Mouse (Mus musculus): Measurements from ENCODE around the gene Vmn2r1. TPM values are rescaled to one million over a fixed set of nuclear protein-coding genes. Genes with fewer than 3 reads are reported as not detected.

Vmn2r1 gene
- 0.08 and 0.23 TPM in 2 replicates for polyA plus RNA-seq (2015; fragmentation: Nextera tagmentation; extraction: Ambion mirVana)

DNA sequence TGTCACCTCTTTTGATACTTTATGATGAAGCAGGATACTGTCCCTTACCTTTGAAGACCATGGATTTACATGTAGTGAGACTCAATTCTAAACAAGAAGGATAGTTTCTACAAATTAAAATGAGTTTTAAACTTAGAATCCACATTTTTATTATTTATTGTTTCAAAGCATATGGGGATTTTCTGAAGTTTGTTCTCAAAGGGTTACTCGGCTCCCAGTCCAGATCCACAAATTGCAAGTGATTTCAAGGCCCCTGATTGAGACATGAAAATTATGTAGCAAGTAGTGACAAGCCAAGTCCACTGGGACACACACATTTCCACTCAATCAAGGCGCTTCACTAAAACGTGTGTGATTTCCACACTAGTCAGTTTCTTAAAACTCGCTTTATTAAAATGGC, at the start of gene Vmn2r1:
Gene Vmn2r1, plus strand, starts transcription at position 301 of the 400 bp plus-strand sequence.

DNA sequence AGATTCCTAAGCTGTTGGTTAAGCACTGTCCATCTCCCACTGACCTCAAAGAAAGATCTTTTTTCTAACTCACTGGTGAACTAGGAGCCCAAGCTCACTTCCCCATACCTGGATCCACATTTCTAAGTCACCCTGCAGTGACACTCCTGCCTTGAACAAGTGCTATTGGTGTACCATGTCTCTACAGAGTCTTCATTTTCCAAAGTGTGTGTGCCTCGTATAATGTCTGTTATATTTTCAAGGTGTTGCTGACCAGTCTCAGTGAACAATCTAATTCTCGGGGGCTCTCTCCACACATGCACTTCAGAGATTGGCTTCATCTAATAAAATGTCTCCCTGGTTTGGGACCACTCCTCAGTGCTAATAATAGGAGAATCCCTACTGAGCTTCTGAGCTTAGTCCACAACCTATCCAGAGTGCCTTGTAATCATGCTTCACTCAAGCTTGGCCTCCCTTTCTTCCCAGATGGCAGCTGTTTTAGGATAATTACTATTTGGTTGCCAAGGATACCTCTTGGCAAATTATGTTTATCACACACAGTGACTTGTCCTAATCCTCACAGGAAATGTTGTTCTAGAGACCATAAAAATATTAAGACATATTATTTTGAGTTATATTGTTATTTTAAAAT, 60.6 kb downstream of the Vmn2r1 start, which contains the start of gene Vmn2r2:
Gene Vmn2r2, minus strand, starts transcription at position 51 of the 631 bp plus-strand sequence.

Other genes starting within 250 kb of the Vmn2r1 start
- 4.8 and 6.1 TPM in 2 replicates for gene Plch1, start 182.1 kb upstream of the Vmn2r1 start, polyA plus RNA-seq (2015; fragmentation: Nextera tagmentation; extraction: Ambion mirVana)
- gene E130311K13Rik, start 152.1 kb upstream of the Vmn2r1 start, polyA plus RNA-seq (2015; fragmentation: Nextera tagmentation; extraction: Ambion mirVana): 10.8 and 10.9 TPM in 2 replicates
- 19.4 and 22.5 TPM in 2 replicates for gene Slc33a1, start 116.8 kb upstream of the Vmn2r1 start, polyA plus RNA-seq (2015; fragmentation: Nextera tagmentation; extraction: Ambion mirVana)
- gene Gmps, start 105.4 kb upstream of the Vmn2r1 start, polyA plus RNA-seq (2015; fragmentation: Nextera tagmentation; extraction: Ambion mirVana): 28.1 and 29.1 TPM in 2 replicates
- gene Vmn2r2, start 60.4 kb downstream of the Vmn2r1 start, polyA plus RNA-seq (2015; fragmentation: Nextera tagmentation; extraction: Ambion mirVana): 0.10 and 0.12 TPM in 2 replicates
- 0.01 TPM in 1 of 2 replicates, not detected in the other for gene Vmn2r3, start 208.2 kb downstream of the Vmn2r1 start, polyA plus RNA-seq (2015; fragmentation: Nextera tagmentation; extraction: Ambion mirVana)

All from neural tube, postnatal 0 days (tissue).